Mouse (Mus musculus) myocyte (in vitro differentiated cells): ENCODE results near the gene Spo11. TPM values are rescaled to one million over a fixed set of nuclear protein-coding genes. Genes with fewer than 3 reads are reported as not detected.

Experiments
- H3K27me3 ChIP-seq: one replicate; pipeline ENCODE4 v1.6.1; 2011; ENCODE audit not compliant: control insufficient read depth, insufficient read depth, insufficient read length
- H3K36me3 ChIP-seq: one replicate; pipeline ENCODE4 v1.6.1; 2011; ENCODE audit not compliant: control insufficient read depth, insufficient read depth
- H3K4me2 ChIP-seq: one replicate; pipeline ENCODE4 v1.6.1; 2011; ENCODE audit warnings: low read depth, control low read depth
- H3K4me3 ChIP-seq: one replicate; pipeline ENCODE4 v1.5.1; 2011; ENCODE audit warnings: mild to moderate bottlenecking, control low read depth, moderate library complexity
- H3K79me2 ChIP-seq: one replicate; pipeline ENCODE4 v1.6.1; 2011; ENCODE audit not compliant: control insufficient read depth, insufficient read depth
- H3ac ChIP-seq: one replicate; pipeline ENCODE4 v1.6.1; 2011; ENCODE audit not compliant: control insufficient read depth, insufficient read length
- CEBPB ChIP-seq: IDR thresholded peaks from 2 replicates; pipeline ENCODE4 v1.6.1; 2011; ENCODE audit warnings: mild to moderate bottlenecking, moderate library complexity; ENCODE audit not compliant: poor library complexity, insufficient read depth, severe bottlenecking
- E2F4 ChIP-seq: IDR thresholded peaks from one replicate; pipeline ENCODE4 v1.6.1; 2011; ENCODE audit warnings: mild to moderate bottlenecking, control low read depth, moderate library complexity; ENCODE audit not compliant: insufficient read depth
- MAX ChIP-seq: IDR thresholded peaks from one replicate; pipeline ENCODE4 v1.6.1; 2011; ENCODE audit warnings: low read depth, mild to moderate bottlenecking, control low read depth
- MYOD1 ChIP-seq, 3 experiments: IDR thresholded peaks; one replicate each; pipeline ENCODE4 v1.6.1; 2011; ENCODE audit warnings: control low read depth in 2 of 3, low read depth in 2 of 3, mild to moderate bottlenecking in 2 of 3, moderate library complexity in 1 of 3; ENCODE audit not compliant: insufficient read length in 2 of 3, control insufficient read depth in 1 of 3
- MYOG ChIP-seq, 3 experiments: IDR thresholded peaks; one replicate each; pipeline ENCODE4 v1.6.1; 2011; ENCODE audit warnings: control low read depth in 2 of 3, low read depth in 2 of 3, mild to moderate bottlenecking in 2 of 3; ENCODE audit not compliant: insufficient read length in 2 of 3, control insufficient read depth in 1 of 3, insufficient read depth in 1 of 3
- POLR2A ChIP-seq: IDR thresholded peaks from one replicate; pipeline ENCODE4 v1.6.1; 2011; ENCODE audit warnings: low read depth, mild to moderate bottlenecking, control low read depth, moderate library complexity; ENCODE audit not compliant: insufficient read length
- POLR2AphosphoS2 ChIP-seq: IDR thresholded peaks from one replicate; pipeline ENCODE4 v1.6.1; 2011; ENCODE audit warnings: low read depth, control low read depth; ENCODE audit not compliant: insufficient read length
- REST ChIP-seq: IDR thresholded peaks from one replicate; pipeline ENCODE4 v1.6.1; 2011; ENCODE audit warnings: mild to moderate bottlenecking, control low read depth, moderate library complexity; ENCODE audit not compliant: insufficient read depth, insufficient read length
- SRF ChIP-seq: IDR thresholded peaks from one replicate; pipeline ENCODE4 v1.6.1; 2011; ENCODE audit warnings: low read depth; ENCODE audit not compliant: control insufficient read depth, insufficient read length
- TCF12 ChIP-seq: IDR thresholded peaks from one replicate; pipeline ENCODE4 v1.6.1; 2011; ENCODE audit warnings: mild to moderate bottlenecking, control low read depth; ENCODE audit not compliant: poor library complexity, insufficient read depth, severe bottlenecking
- TCF3 ChIP-seq: IDR thresholded peaks from one replicate; pipeline ENCODE4 v1.6.1; 2011; ENCODE audit warnings: low read depth, control low read depth; ENCODE audit not compliant: insufficient read length
- USF1 ChIP-seq: IDR thresholded peaks from one replicate; pipeline ENCODE4 v1.6.1; 2011; ENCODE audit warnings: low read depth, mild to moderate bottlenecking, control low read depth, moderate library complexity
- polyA plus RNA-seq: library from polyadenylated mRNA; unstranded; fragments of >200 nt; fragmentation: generic; extraction: Trizol; gene quantifications from one replicate; pipeline ENCODE4 v1.2.1, GENCODE M21; 2012; ENCODE audit warnings: missing spikeins

Gene Spo11
- polyA plus RNA-seq, 1 experiment: not detected

DNA sequence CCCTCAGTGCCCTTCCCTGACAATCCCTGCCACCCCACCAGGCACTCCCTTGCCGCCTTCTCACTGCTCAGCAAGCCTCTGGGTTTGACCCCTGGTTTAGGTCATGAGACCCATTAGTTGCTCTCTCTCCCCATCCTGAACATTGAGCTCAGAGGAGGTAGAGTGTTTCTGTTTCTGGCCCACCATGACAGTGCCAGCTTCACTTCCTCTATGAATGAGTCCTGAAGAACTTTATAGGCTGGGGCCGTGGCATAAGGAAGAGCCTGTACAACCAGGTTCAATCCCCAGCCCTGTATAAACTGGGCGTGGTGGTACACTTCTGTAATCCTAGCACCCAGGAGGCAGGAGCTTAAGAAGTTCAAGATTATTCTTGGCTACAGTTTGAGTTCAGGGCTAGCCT lies 63.3 kb downstream of the Spo11 start:
- no peak overlapping the region for H3ac ChIP-seq
- H3K79me2 ChIP-seq: no peaks in the 10 kb centered on the region
- H3K4me3 ChIP-seq: no peak overlapping the region
- TF ChIP-seq USF1 (no peak), MYOG (IDR thresholded peaks at IDR 0.05; ENCODE audit: control insufficient read depth in 1 of 3, insufficient read depth in 1 of 3, insufficient read length in 2 of 3, low read depth in 2 of 3) (no peak), POLR2A (no peak), TCF12 (no peak), E2F4 (no peak), MAX (no peak), REST (no peak), SRF (no peak), CEBPB (no peak), MYOD1 (IDR thresholded peaks at IDR 0.05; ENCODE audit: control insufficient read depth in 1 of 3, insufficient read length in 2 of 3, low read depth in 2 of 3) (no peak), POLR2AphosphoS2 (no peak), TCF3 (no peak)
- H3K36me3 ChIP-seq: no peaks in the 10 kb centered on the region
- H3K27me3 ChIP-seq: no peaks in the 10 kb centered on the region
- H3K4me2 ChIP-seq: no peak overlapping the region

DNA sequence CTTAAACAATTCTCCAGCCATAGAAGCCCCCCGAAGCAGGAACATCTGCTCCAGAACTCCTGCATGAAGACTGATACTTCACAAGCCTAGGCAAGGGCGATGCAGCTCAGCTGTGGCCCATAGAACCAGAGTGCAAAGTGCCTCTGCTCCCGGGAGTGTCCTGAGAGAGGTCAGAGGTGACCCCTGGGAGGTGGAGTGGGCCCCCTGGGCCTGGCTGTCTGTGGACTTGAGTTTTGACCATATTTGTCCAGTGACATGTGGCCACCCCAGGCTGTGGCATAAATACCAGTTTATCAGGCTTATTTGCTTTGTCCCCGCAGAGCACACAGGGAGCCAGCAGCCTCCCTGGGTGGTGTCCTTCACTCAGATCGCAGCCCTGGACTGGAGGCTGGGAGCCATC lies 63.7 kb downstream of the Spo11 start:
- Histone ChIP-seq H3K36me3 (no peaks in the 10 kb centered on the region), H3K27me3 (no peaks in the 10 kb centered on the region), H3K79me2 (no peaks in the 10 kb centered on the region), H3K4me3 (no peak overlapping the region), H3ac (no peak overlapping the region), H3K4me2 (no peak overlapping the region)
- no peak for TF ChIP-seq MAX
- TF ChIP-seq CEBPB: no peak
- TF ChIP-seq USF1: no peak
- no peak for TF ChIP-seq MYOG (IDR thresholded peaks at IDR 0.05; ENCODE audit: control insufficient read depth in 1 of 3, insufficient read depth in 1 of 3, insufficient read length in 2 of 3, low read depth in 2 of 3)
- no peak for TF ChIP-seq MYOD1 (IDR thresholded peaks at IDR 0.05; ENCODE audit: control insufficient read depth in 1 of 3, insufficient read length in 2 of 3, low read depth in 2 of 3)
- no peak for TF ChIP-seq SRF
- no peak for TF ChIP-seq E2F4
- TF ChIP-seq TCF3: no peak

DNA sequence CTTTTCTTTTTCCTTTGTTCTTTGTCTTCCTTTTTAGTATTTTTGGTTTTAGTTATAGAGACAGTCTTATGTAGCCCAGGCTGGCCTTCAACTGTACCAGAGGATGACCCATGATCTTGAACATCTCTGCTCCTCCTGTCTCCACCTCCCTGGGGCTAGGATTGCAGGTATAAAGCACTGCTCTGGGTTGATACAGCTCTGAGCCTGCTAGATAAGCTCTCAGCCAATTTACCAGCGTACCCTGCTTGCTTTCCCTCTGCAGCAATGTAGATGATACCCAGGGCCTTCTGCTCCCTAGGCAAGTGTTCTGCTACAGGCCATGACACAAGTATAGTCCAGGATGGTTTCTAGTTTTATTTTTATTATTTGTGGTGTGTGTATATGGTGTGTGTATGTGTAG lies 64.4 kb downstream of the Spo11 start:
- TF ChIP-seq E2F4 (no peak), CEBPB (no peak), MYOG (IDR thresholded peaks at IDR 0.05; ENCODE audit: control insufficient read depth in 1 of 3, insufficient read depth in 1 of 3, insufficient read length in 2 of 3, low read depth in 2 of 3) (no peak), MAX (no peak), USF1 (no peak), TCF3 (no peak), REST (no peak), POLR2AphosphoS2 (no peak), POLR2A (no peak), SRF (no peak), TCF12 (no peak), MYOD1 (IDR thresholded peaks at IDR 0.05; ENCODE audit: control insufficient read depth in 1 of 3, insufficient read length in 2 of 3, low read depth in 2 of 3) (no peak)
- Histone ChIP-seq H3K27me3 (no peaks in the 10 kb centered on the region), H3K4me3 (no peak overlapping the region), H3K36me3 (no peaks in the 10 kb centered on the region), H3ac (no peak overlapping the region), H3K79me2 (no peaks in the 10 kb centered on the region), H3K4me2 (no peak overlapping the region)

DNA sequence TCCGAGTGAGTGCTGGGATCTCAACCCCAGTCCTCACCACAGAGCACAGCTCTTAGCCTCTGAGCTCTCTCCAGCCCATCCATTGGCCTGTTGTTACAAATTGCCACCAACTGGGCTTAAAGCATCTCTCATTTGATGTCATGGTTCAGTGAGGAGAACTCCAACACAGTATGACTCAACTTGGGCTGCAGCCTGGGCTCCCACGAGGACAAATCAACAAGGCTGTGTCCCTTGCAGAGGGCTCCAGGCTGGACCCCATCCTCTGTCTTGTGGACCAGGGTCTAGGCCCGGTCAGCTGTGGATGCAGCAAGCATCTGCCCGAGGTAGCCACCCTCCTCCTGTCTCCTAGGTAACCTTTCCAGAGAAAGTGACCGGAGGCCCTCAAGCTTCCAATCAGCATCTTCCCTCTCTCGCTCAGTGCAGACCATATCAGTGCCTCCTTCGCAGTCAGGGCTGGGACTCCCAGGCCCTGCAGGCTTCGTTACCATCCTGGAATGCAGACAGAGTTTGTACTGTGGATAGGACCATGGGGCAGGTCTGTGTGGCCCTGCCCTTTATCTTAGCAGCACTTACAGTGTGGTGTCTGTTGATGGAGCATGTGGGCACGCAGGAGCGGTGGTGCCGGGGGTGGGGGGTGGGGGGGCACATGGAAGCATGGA lies 65.1 kb downstream of the Spo11 start:
- H3K79me2 ChIP-seq: no peaks in the 10 kb centered on the region
- H3ac ChIP-seq: no peak overlapping the region
- H3K27me3 ChIP-seq: no peaks in the 10 kb centered on the region
- no peak for TF ChIP-seq MYOG (IDR thresholded peaks at IDR 0.05; ENCODE audit: control insufficient read depth in 1 of 3, insufficient read depth in 1 of 3, insufficient read length in 2 of 3, low read depth in 2 of 3)
- no peak for TF ChIP-seq TCF12
- no peak for TF ChIP-seq REST
- TF ChIP-seq POLR2A: no peak
- TF ChIP-seq MYOD1 (IDR thresholded peaks at IDR 0.05; ENCODE audit: control insufficient read depth in 1 of 3, insufficient read length in 2 of 3, low read depth in 2 of 3): no peak
- no peak for TF ChIP-seq TCF3
- TF ChIP-seq CEBPB: no peak
- TF ChIP-seq USF1: no peak
- no peak for TF ChIP-seq POLR2AphosphoS2
- TF ChIP-seq E2F4: no peak
- H3K4me3 ChIP-seq: no peak overlapping the region
- no peaks in the 10 kb centered on the region for H3K36me3 ChIP-seq
- H3K4me2 ChIP-seq: no peak overlapping the region

Other genes starting within 250 kb of the Spo11 start
- gene Bmp7, start 37.4 kb upstream of the Spo11 start, polyA plus RNA-seq: not detected
- gene Rae1, start 22.4 kb downstream of the Spo11 start, polyA plus RNA-seq: 68.4 TPM
- 124 TPM for gene Rbm38, start 42.8 kb downstream of the Spo11 start, polyA plus RNA-seq
- gene Ctcfl, start 141.8 kb downstream of the Spo11 start, polyA plus RNA-seq: not detected
- gene Pck1, start 175.3 kb downstream of the Spo11 start, polyA plus RNA-seq: not detected
- 1.1 TPM for gene Zbp1, start 241.2 kb downstream of the Spo11 start, polyA plus RNA-seq